Mouse (Mus musculus): Measurements from ENCODE around the gene Ttc9b. TPM values are rescaled to one million over a fixed set of nuclear protein-coding genes. Genes with fewer than 3 reads are reported as not detected.
"Not testable (repeated sequence)": the region's sequence is repeated elsewhere in the genome, so short reads cannot be mapped to it uniquely, and the experiment has no call there.

Gene Ttc9b
- total RNA-seq, 4 experiments from 2014 or later = not detected

GRCm38 (mm10) chr7:27635094-27635493 lies 18.6 kb upstream of the Ttc9b start:
- not testable (repeated sequence) for DNase-seq (ENCODE audit: low spot score in 2 of 2)

- no peak for DNase-seq (ENCODE audit: low spot score in 2 of 2)
These were observed 9.2 kb upstream of the Ttc9b start for GRCm38 (mm10) chr7:27644471-27644870.

GRCm38 (mm10) chr7:27646516-27646915 lies 7.2 kb upstream of the Ttc9b start:
- DNase-seq (ENCODE audit: low spot score in 2 of 2) = no peak

- DNase-seq (ENCODE audit: low spot score in 2 of 2) = no peak
These were observed 6.3 kb upstream of the Ttc9b start for GRCm38 (mm10) chr7:27647281-27648002.

GRCm38 (mm10) chr7:27649723-27650122 lies 4.0 kb upstream of the Ttc9b start:
- DNase-seq (ENCODE audit: low spot score in 2 of 2) = no peak

- peak; percentile 37 to 52 for DNase-seq (ENCODE audit: low spot score in 2 of 2)
These were observed 2.8 kb upstream of the Ttc9b start for GRCm38 (mm10) chr7:27650949-27651348.

GRCm38 (mm10) chr7:27654607-27655276 lies 1.0 kb downstream of the Ttc9b start:
- DNase-seq (ENCODE audit: low spot score in 2 of 2) = peak in 1 of 2 experiments; percentile 39

- DNase-seq (ENCODE audit: low spot score in 2 of 2) = no peak
These were observed 1.8 kb downstream of the Ttc9b start for GRCm38 (mm10) chr7:27655545-27655944.

GRCm38 (mm10) chr7:27656600-27656999 lies 2.9 kb downstream of the Ttc9b start:
- DNase-seq (ENCODE audit: low spot score in 2 of 2) = no peak

- DNase-seq (ENCODE audit: low spot score in 2 of 2) = no peak
These were observed 4.2 kb downstream of the Ttc9b start for GRCm38 (mm10) chr7:27657824-27658395.

- no peak for DNase-seq (ENCODE audit: low spot score in 2 of 2)
These were observed 5.3 kb downstream of the Ttc9b start for GRCm38 (mm10) chr7:27658712-27659663.

- no peak for DNase-seq (ENCODE audit: low spot score in 2 of 2)
These were observed 8.3 kb downstream of the Ttc9b start for GRCm38 (mm10) chr7:27662038-27662437.

GRCm38 (mm10) chr7:27673064-27673574 lies 19.4 kb downstream of the Ttc9b start:
- no peak for DNase-seq (ENCODE audit: low spot score in 2 of 2)

GRCm38 (mm10) chr7:27673575-27674131 lies 19.9 kb downstream of the Ttc9b start:
- no peak for DNase-seq (ENCODE audit: low spot score in 2 of 2)

- no peak for DNase-seq (ENCODE audit: low spot score in 2 of 2)
These were observed 20.4 kb downstream of the Ttc9b start for GRCm38 (mm10) chr7:27674195-27674521.

GRCm38 (mm10) chr7:27674522-27675221 lies 21.0 kb downstream of the Ttc9b start, which contains the start of gene Map3k10:
TSS of gene Map3k10 (minus strand) at chr7:27674598.
- peak; percentile 84 to 85 for DNase-seq (ENCODE audit: low spot score in 2 of 2)

- DNase-seq (ENCODE audit: low spot score in 2 of 2) = no peak
These were observed 21.5 kb downstream of the Ttc9b start for GRCm38 (mm10) chr7:27675222-27675612.

GRCm38 (mm10) chr7:27683218-27683617 lies 29.5 kb downstream of the Ttc9b start:
- no peak for DNase-seq (ENCODE audit: low spot score in 2 of 2)

GRCm38 (mm10) chr7:27685220-27685619 lies 31.5 kb downstream of the Ttc9b start:
- DNase-seq (ENCODE audit: low spot score in 2 of 2) = no peak

- DNase-seq (ENCODE audit: low spot score in 2 of 2) = no peak
These were observed 32.0 kb downstream of the Ttc9b start for GRCm38 (mm10) chr7:27685681-27686080.
